Mouse (Mus musculus) cerebellum, postnatal 14 days (tissue): ENCODE data around the gene Ccnd3.

Source experiments
- DNase-seq, 2 experiments: peaks; one replicate each; pipeline ENCODE4 v3.0.0; 2021; ENCODE audit warnings: mixed read lengths in 2 of 2

Ccnd3 gene

GRCm38 (mm10) chr17:47504941-47505346, at the start of gene Ccnd3:
Gene Ccnd3, plus strand, starts transcription at chr17:47505051.
- peak in 1 of 2 experiments; percentile 27 for DNase-seq

- peak in 1 of 2 experiments; percentile 52 for DNase-seq
These were observed 46.5 kb upstream of the Ccnd3 start for GRCm38 (mm10) chr17:47458310-47458709.

- DNase-seq, result no peak
These were observed 45.9 kb upstream of the Ccnd3 start for GRCm38 (mm10) chr17:47458936-47459335.

GRCm38 (mm10) chr17:47459341-47459919, 45.4 kb upstream of the Ccnd3 start:
- DNase-seq, result no peak

GRCm38 (mm10) chr17:47461688-47462087, 43.2 kb upstream of the Ccnd3 start:
- DNase-seq, result no peak

- no peak for DNase-seq
These were observed 42.6 kb upstream of the Ccnd3 start for GRCm38 (mm10) chr17:47462209-47462608.

GRCm38 (mm10) chr17:47462728-47463388, 42.0 kb upstream of the Ccnd3 start:
- DNase-seq, result no peak

GRCm38 (mm10) chr17:47464248-47464965, 40.4 kb upstream of the Ccnd3 start:
- no peak for DNase-seq

- peak in 1 of 2 experiments; percentile 1 for DNase-seq
These were observed 39.8 kb upstream of the Ccnd3 start for GRCm38 (mm10) chr17:47465016-47465415.

GRCm38 (mm10) chr17:47466284-47466683, 38.6 kb upstream of the Ccnd3 start:
- no peak for DNase-seq

GRCm38 (mm10) chr17:47467659-47468058, 37.2 kb upstream of the Ccnd3 start:
- peak in 1 of 2 experiments; percentile 7 for DNase-seq

- DNase-seq, result peak in 1 of 2 experiments; percentile 6
These were observed 36.8 kb upstream of the Ccnd3 start for GRCm38 (mm10) chr17:47468063-47468462.

GRCm38 (mm10) chr17:47468466-47468865, 36.4 kb upstream of the Ccnd3 start:
- DNase-seq, result peak; percentile 14 to 21

GRCm38 (mm10) chr17:47469642-47470041, 35.2 kb upstream of the Ccnd3 start:
- DNase-seq, result peak in 1 of 2 experiments; percentile 14

GRCm38 (mm10) chr17:47470121-47470520, 34.7 kb upstream of the Ccnd3 start:
- DNase-seq, result peak; percentile 63 to 80

- DNase-seq, result peak; percentile 83
These were observed 34.2 kb upstream of the Ccnd3 start for GRCm38 (mm10) chr17:47470686-47471085.

- DNase-seq, result no peak
These were observed 32.2 kb upstream of the Ccnd3 start for GRCm38 (mm10) chr17:47472435-47473350.

- peak; percentile 54 to 66 for DNase-seq
These were observed 31.3 kb upstream of the Ccnd3 start for GRCm38 (mm10) chr17:47473434-47473974.

- peak in 1 of 2 experiments; percentile 20 for DNase-seq
These were observed 30.6 kb upstream of the Ccnd3 start for GRCm38 (mm10) chr17:47474250-47474649.

GRCm38 (mm10) chr17:47475181-47475580, 29.7 kb upstream of the Ccnd3 start:
- DNase-seq, result no peak

GRCm38 (mm10) chr17:47475714-47476113, 29.1 kb upstream of the Ccnd3 start:
- DNase-seq, result peak in 1 of 2 experiments; percentile 35

GRCm38 (mm10) chr17:47479887-47480286, 25.0 kb upstream of the Ccnd3 start:
- no peak for DNase-seq
